Mouse (Mus musculus): ENCODE results near the gene Atf6. TPM values are rescaled to one million over a fixed set of nuclear protein-coding genes. Genes with fewer than 3 reads are reported as not detected.

Gene Atf6
- polyA plus RNA-seq, 1 experiment from 2014 or later = 9.7 TPM

DNA sequence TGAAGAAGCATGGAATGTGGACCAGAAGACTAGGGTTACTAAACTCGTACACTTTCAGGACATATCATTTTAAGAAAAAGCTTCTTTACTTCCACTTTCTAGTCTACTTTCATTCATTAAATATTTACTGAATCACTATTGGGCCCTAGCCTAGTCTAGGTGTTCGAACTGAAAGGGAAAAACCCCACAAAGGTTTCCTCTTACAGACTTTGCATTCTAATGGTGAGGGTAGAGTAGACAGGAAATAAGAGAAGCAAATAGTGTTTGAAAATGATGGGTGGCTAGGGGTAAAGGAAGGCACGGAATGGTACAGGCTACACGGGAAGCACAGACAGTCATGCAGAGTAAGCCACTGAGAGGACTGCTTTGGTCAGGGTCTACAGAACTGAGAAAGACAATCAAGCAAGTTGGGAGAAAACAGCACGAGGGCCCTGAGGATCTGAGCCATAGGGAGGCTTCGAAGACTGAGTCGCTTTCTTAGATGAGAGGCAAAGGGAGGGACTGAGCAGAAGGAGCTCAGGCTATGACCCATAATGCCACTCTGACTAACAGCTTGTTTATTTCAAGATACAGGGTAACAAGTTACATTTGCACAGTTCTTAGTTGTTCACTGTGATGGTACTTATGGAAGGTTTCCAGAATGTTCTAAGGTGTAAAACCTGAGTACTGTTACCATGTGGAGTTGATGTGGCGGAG lies 138.2 kb downstream of the Atf6 start:
- DNase-seq (ENCODE audit: low spot score) (no peak), ATAC-seq (replicated peaks; ENCODE audit: low FRiP score, low TSS enrichment, low read depth) (no peak)
- Histone ChIP-seq H3K9me3 (ENCODE audit: control insufficient read depth, low read length) (no peaks in the 10 kb centered on the region), H3K27me3 (replicated peaks; ENCODE audit: control insufficient read depth, insufficient read depth, low read length) (no peaks in the 10 kb centered on the region), H3K4me1 (replicated peaks; ENCODE audit: control insufficient read depth, insufficient read depth, low read length) (no peaks in the 10 kb centered on the region; the same call in 1 of the 2 replicates), H3K4me3 (ENCODE audit: low read depth, low read length) (no peak overlapping the region), H3K9ac (ENCODE audit: low read length) (no peak overlapping the region), H3K27ac (ENCODE audit: low read depth) (no peak overlapping the region), H3K36me3 (ENCODE audit: control insufficient read depth, insufficient read depth, low read length) (no peaks in the 10 kb centered on the region), H3K4me2 (ENCODE audit: low read length) (no peak overlapping the region)
- WGBS = 73% methylated on average over 8 of the region's 8 CpGs

DNA sequence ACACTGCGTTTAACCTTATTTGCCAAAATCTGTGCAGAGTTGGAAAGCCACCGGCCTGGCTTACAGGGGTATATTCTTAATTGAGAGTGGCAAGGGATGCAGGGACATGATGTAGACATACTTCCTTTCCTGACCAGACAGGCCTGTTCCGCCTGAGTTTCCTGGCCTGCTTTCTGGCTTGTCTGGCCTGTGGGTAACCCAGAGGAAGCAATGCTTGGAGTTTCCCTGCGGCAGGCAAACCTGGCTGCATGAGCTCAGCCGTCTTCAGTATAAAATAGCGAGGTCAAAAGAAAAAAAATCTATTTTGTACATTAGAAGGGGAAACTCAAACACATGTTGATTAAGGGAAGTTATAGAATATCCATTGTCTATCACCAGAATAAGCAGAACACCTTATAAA lies 139.0 kb downstream of the Atf6 start:
- no peaks in the 10 kb centered on the region; the same call in 1 of the 2 replicates for H3K4me1 ChIP-seq (replicated peaks; ENCODE audit: control insufficient read depth, insufficient read depth, low read length)
- no peaks in the 10 kb centered on the region for H3K27me3 ChIP-seq (replicated peaks; ENCODE audit: control insufficient read depth, insufficient read depth, low read length)
- H3K27ac ChIP-seq (ENCODE audit: low read depth) = no peak overlapping the region
- ATAC-seq (replicated peaks; ENCODE audit: low FRiP score, low TSS enrichment, low read depth) (no peak), DNase-seq (ENCODE audit: low spot score) (no peak)
- WGBS = 72% methylated on average over 6 of the region's 6 CpGs
- H3K36me3 ChIP-seq (ENCODE audit: control insufficient read depth, insufficient read depth, low read length) = no peaks in the 10 kb centered on the region
- no peak overlapping the region for H3K9ac ChIP-seq (ENCODE audit: low read length)
- H3K4me3 ChIP-seq (ENCODE audit: low read depth, low read length) = no peak overlapping the region
- no peak overlapping the region for H3K4me2 ChIP-seq (ENCODE audit: low read length)
- H3K9me3 ChIP-seq (ENCODE audit: control insufficient read depth, low read length) = no peaks in the 10 kb centered on the region

DNA sequence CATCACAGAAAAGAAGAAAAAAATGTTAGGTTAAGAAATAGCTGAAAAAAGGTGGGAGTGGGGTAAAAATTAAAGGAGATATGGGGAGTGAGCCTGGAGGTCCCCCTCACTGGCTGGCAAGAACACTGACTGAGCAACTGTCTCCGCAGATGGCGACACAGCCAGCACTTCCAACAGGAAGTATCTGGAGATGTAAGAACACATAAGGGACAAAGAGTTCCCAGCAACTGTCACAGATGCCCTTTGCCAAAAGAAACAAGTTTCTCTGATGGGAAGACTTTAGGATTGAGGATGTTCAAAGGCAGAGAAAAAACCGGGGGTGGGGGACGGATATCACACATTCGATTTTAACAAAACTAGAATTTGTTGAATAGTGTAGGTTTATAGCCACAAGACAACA lies 146.0 kb downstream of the Atf6 start:
- Histone ChIP-seq H3K9ac (ENCODE audit: low read length) (no peak overlapping the region), H3K4me2 (ENCODE audit: low read length) (no peak overlapping the region), H3K27me3 (replicated peaks; ENCODE audit: control insufficient read depth, insufficient read depth, low read length) (no peaks in the 10 kb centered on the region), H3K27ac (ENCODE audit: low read depth) (no peak overlapping the region), H3K4me1 (replicated peaks; ENCODE audit: control insufficient read depth, insufficient read depth, low read length) (no peaks in the 10 kb centered on the region), H3K36me3 (ENCODE audit: control insufficient read depth, insufficient read depth, low read length) (no peaks in the 10 kb centered on the region), H3K9me3 (ENCODE audit: control insufficient read depth, low read length) (no peaks in the 10 kb centered on the region), H3K4me3 (ENCODE audit: low read depth, low read length) (no peak overlapping the region)
- ATAC-seq (replicated peaks; ENCODE audit: low FRiP score, low TSS enrichment, low read depth) (no peak), DNase-seq (ENCODE audit: low spot score) (no peak)
- WGBS = 92% methylated on average over 5 of the region's 5 CpGs

GRCm38 (mm10) chr1:170718133-170718810 lies 149.3 kb downstream of the Atf6 start:
- Histone ChIP-seq H3K4me2 (ENCODE audit: low read length) (no peak overlapping the region), H3K9ac (ENCODE audit: low read length) (no peak overlapping the region), H3K36me3 (ENCODE audit: control insufficient read depth, insufficient read depth, low read length) (no peaks in the 10 kb centered on the region), H3K4me1 (replicated peaks; ENCODE audit: control insufficient read depth, insufficient read depth, low read length) (no peaks in the 10 kb centered on the region), H3K4me3 (ENCODE audit: low read depth, low read length) (no peak overlapping the region), H3K9me3 (ENCODE audit: control insufficient read depth, low read length) (no peaks in the 10 kb centered on the region), H3K27me3 (replicated peaks; ENCODE audit: control insufficient read depth, insufficient read depth, low read length) (no peaks in the 10 kb centered on the region), H3K27ac (ENCODE audit: low read depth) (no peak overlapping the region)
- ATAC-seq (replicated peaks; ENCODE audit: low FRiP score, low TSS enrichment, low read depth) (no peak), DNase-seq (ENCODE audit: low spot score) (no peak)
- 62% methylated on average over 8 of the region's 8 CpGs for WGBS

DNA sequence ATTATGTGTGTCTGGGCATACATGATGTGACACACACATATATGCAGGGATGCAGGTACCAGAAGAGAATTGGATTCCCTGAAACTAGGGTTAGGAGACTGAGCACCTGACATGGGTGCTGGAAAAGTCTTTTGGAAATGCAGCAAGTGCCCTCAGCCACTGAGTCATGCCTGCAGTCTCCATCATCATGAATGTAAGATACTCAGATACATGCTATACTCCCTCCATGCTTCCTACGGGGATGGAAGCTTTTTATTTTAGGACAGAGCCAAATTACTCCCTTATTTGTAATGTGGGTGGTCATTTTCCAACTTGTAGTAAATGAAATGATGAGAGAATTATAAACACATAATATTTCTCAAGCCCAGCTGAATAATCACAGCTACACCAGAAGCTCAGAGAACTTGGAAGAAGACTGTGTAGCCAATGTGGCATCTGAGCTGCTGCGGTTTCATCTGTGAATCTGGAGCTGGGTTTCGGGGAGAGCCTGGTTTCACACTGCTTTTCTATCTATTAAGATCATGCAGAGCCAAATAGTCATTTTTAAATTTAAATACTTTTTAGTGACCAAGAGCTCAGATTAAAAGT lies 150.2 kb downstream of the Atf6 start:
- H3K9ac ChIP-seq (ENCODE audit: low read length) = no peak overlapping the region
- H3K27me3 ChIP-seq (replicated peaks; ENCODE audit: control insufficient read depth, insufficient read depth, low read length) = no peaks in the 10 kb centered on the region
- WGBS = 72% methylated on average over 3 of the region's 3 CpGs
- ATAC-seq (replicated peaks; ENCODE audit: low FRiP score, low TSS enrichment, low read depth) (no peak), DNase-seq (ENCODE audit: low spot score) (no peak)
- no peak overlapping the region for H3K4me3 ChIP-seq (ENCODE audit: low read depth, low read length)
- no peak overlapping the region for H3K27ac ChIP-seq (ENCODE audit: low read depth)
- no peaks in the 10 kb centered on the region for H3K9me3 ChIP-seq (ENCODE audit: control insufficient read depth, low read length)
- no peaks in the 10 kb centered on the region for H3K36me3 ChIP-seq (ENCODE audit: control insufficient read depth, insufficient read depth, low read length)
- H3K4me1 ChIP-seq (replicated peaks; ENCODE audit: control insufficient read depth, insufficient read depth, low read length) = no peaks in the 10 kb centered on the region
- H3K4me2 ChIP-seq (ENCODE audit: low read length) = no peak overlapping the region

- Histone ChIP-seq H3K36me3 (ENCODE audit: control insufficient read depth, insufficient read depth, low read length) (peaks cover 4% of the 10 kb centered on the region; the same call in 1 of the 2 replicates), H3K27me3 (replicated peaks; ENCODE audit: control insufficient read depth, insufficient read depth, low read length) (no peaks in the 10 kb centered on the region), H3K9ac (ENCODE audit: low read length) (no peak overlapping the region), H3K4me3 (ENCODE audit: low read depth, low read length) (no peak overlapping the region), H3K4me2 (ENCODE audit: low read length) (no peak overlapping the region), H3K9me3 (ENCODE audit: control insufficient read depth, low read length) (no peaks in the 10 kb centered on the region), H3K4me1 (replicated peaks; ENCODE audit: control insufficient read depth, insufficient read depth, low read length) (no peaks in the 10 kb centered on the region), H3K27ac (ENCODE audit: low read depth) (no peak overlapping the region)
- 93% methylated on average over 7 of the region's 7 CpGs for WGBS
- ATAC-seq (replicated peaks; ENCODE audit: low FRiP score, low TSS enrichment, low read depth) (no peak), DNase-seq (ENCODE audit: low spot score) (no peak)
Measured at GRCm38 (mm10) chr1:170711731-170712130, 155.8 kb downstream of the Atf6 start.

DNA sequence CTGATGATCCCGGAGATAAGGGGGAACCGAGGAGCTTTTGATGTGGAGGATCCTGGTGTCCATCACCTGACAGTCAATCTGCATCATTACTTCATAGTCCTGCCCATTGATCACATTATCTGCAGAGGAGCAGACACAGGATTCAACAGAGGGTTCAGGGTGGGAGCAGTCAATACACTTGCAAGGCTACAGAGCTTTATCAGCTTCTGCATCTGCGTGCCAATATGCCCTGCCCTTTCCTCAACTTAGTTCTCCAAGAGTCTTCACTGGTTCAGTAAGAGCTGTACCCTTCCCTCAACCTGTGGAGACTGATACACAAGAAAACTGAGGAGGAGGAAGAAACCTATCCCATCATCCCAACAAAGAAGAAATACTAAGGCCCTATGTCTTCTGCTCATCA lies 157.6 kb downstream of the Atf6 start:
- no peaks in the 10 kb centered on the region for H3K4me1 ChIP-seq (replicated peaks; ENCODE audit: control insufficient read depth, insufficient read depth, low read length)
- no peaks in the 10 kb centered on the region for H3K9me3 ChIP-seq (ENCODE audit: control insufficient read depth, low read length)
- no peak overlapping the region for H3K4me3 ChIP-seq (ENCODE audit: low read depth, low read length)
- H3K4me2 ChIP-seq (ENCODE audit: low read length) = no peak overlapping the region
- no peaks in the 10 kb centered on the region for H3K27me3 ChIP-seq (replicated peaks; ENCODE audit: control insufficient read depth, insufficient read depth, low read length)
- WGBS = 87% methylated on average over 3 of the region's 3 CpGs
- DNase-seq (ENCODE audit: low spot score) (no peak), ATAC-seq (replicated peaks; ENCODE audit: low FRiP score, low TSS enrichment, low read depth) (no peak)
- H3K36me3 ChIP-seq (ENCODE audit: control insufficient read depth, insufficient read depth, low read length) = peaks cover 4% of the 10 kb centered on the region; the same call in 1 of the 2 replicates
- H3K27ac ChIP-seq (ENCODE audit: low read depth) = no peak overlapping the region
- H3K9ac ChIP-seq (ENCODE audit: low read length) = no peak overlapping the region

- H3K9ac ChIP-seq (ENCODE audit: low read length) = no peak overlapping the region
- no peaks in the 10 kb centered on the region for H3K4me1 ChIP-seq (replicated peaks; ENCODE audit: control insufficient read depth, insufficient read depth, low read length)
- H3K9me3 ChIP-seq (ENCODE audit: control insufficient read depth, low read length) = no peaks in the 10 kb centered on the region
- DNase-seq (ENCODE audit: low spot score) = no peak
- WGBS = 88% methylated on average over 8 of the region's 8 CpGs
- no peak overlapping the region for H3K4me3 ChIP-seq (ENCODE audit: low read depth, low read length)
- H3K27me3 ChIP-seq (replicated peaks; ENCODE audit: control insufficient read depth, insufficient read depth, low read length) = no peaks in the 10 kb centered on the region
- peaks cover 4% of the 10 kb centered on the region; the same call in 1 of the 2 replicates for H3K36me3 ChIP-seq (ENCODE audit: control insufficient read depth, insufficient read depth, low read length)
- H3K4me2 ChIP-seq (ENCODE audit: low read length) = no peak overlapping the region
- no peak overlapping the region for H3K27ac ChIP-seq (ENCODE audit: low read depth)
- ATAC-seq (replicated peaks; ENCODE audit: low FRiP score, low TSS enrichment, low read depth) = no peak
Measured at GRCm38 (mm10) chr1:170709481-170709880, 158.1 kb downstream of the Atf6 start.

All from intestine, embryonic 14.5 days (tissue).